Mouse (Mus musculus) hindbrain, embryonic 10.5 days (tissue): Measurements from ENCODE around the gene Recql5. TPM values are rescaled to one million over a fixed set of nuclear protein-coding genes. Genes with fewer than 3 reads are reported as not detected.
"Not testable (repeated sequence)": the region's sequence is repeated elsewhere in the genome, so short reads cannot be mapped to it uniquely, and the experiment has no call there.

ENCODE experiments used
- DNase-seq: peaks from one replicate; pipeline ENCODE4 v3.0.0-alpha.2; 2017; ENCODE audit warnings: low spot score
- H3K27ac ChIP-seq: fragments of 300-500 bp; sonication (generic); 2 replicates; pipeline ENCODE4 v1.5.1; 2016; ENCODE audit warnings: mild to moderate bottlenecking, moderate library complexity
- H3K27me3 ChIP-seq: fragments of 300-500 bp; sonication (generic); 2 replicates; pipeline ENCODE4 v1.6.1; 2016; ENCODE audit warnings: mild to moderate bottlenecking; ENCODE audit not compliant: poor library complexity, insufficient read depth, severe bottlenecking
- H3K36me3 ChIP-seq: fragments of 300-500 bp; sonication (generic); 2 replicates; pipeline ENCODE4 v1.6.1; 2016; ENCODE audit warnings: mild to moderate bottlenecking, moderate library complexity
- H3K4me1 ChIP-seq: fragments of 300-500 bp; sonication (generic); replicated peaks from 2 replicates; pipeline ENCODE4 v1.6.1; 2016; ENCODE audit warnings: mild to moderate bottlenecking
- H3K4me3 ChIP-seq: fragments of 300-500 bp; sonication (generic); 2 replicates; pipeline ENCODE4 v1.5.1; 2016; ENCODE audit warnings: mild to moderate bottlenecking, moderate library complexity
- H3K9me3 ChIP-seq: fragments of 300-500 bp; sonication (generic); 2 replicates; pipeline ENCODE4 v1.6.1; 2016; ENCODE audit warnings: mild to moderate bottlenecking, moderate library complexity
- WGBS: fragments of 180-500 bp; shearing (Covaris S2); methylation state at CpG from one replicate; pipeline ENCODE4 v1.1.7; 2016; 5-methylcytosine and 5-hydroxymethylcytosine counted together
- polyA plus RNA-seq: library from polyadenylated mRNA; unstranded; fragments of >200 nt; fragmentation: Nextera tagmentation; extraction: Ambion mirVana; gene quantifications from 2 replicates; pipeline ENCODE4 v1.2.1, GENCODE M21; 2016

The Recql5 gene
- polyA plus RNA-seq, 1 experiment from 2014 or later = 27.3 TPM

DNA sequence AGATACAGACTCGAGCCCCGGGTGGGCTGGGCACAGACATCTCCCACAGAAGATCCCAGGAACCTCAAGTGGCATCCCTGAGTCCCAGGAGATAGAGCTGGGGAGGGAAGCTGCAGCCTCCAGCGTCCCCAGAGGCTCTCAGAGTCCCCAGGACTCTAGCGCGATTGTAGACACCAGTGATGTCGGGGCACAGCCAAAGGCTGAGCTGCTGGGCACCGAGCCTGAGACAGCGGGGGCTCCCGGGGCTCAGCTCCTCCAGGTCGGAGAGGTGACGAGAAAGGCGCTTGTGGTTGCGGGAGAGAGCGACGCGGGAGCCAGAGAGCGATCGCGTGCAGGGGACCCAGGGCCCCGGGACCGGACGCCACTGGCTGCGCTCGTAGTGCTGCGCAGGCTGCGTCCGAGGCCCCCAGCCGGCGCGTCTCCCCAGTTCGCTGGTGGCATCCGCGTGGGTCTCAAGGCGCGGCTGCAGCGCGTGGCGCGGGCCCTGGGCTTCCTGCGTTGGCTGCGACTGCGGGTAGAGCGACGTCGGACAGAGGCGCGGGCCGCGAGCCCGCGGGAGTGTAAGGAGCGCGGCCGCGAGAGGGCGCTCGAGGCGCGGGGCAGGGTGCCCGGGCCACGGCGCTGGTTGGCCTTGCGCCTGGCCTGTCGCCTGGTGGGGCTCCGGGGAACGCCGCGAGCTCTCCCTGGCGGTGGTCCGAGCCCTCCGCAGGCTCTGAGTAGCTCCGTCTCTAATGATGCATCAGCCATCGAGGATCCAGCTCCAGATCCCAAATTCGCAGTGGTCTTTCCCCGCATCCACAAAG is 73.9 kb downstream of the Recql5 start:
- peak overlapping the region; percentile 60 for H3K27ac ChIP-seq
- H3K9me3 ChIP-seq = no peaks in the 10 kb centered on the region

DNA sequence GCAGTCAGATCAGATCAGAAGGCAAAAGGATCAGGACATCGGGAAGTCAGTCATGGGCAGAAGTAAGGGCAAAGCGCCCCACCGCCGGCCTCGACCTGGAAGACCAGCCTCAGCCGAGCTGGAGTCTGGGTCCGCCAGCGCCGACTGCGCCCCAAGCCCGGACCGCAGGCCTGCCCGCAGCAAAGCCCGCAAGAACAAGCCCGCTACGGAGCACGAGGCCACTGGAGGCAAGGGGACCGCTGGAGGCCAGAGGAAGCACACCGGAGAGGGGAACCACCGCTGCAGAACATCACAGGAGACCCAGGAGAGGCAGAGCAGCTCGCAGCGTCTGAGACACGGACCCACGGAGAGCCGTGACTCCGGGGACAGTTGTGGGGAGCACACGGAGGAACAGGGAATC is 74.9 kb downstream of the Recql5 start, which contains the start of gene Myo15b:
TSS of gene Myo15b (plus strand) at position 53 of the 400 bp plus-strand sequence.
- Histone ChIP-seq H3K4me3 (peak within 1 kb of the TSS; percentile 50), H3K36me3 (0 out of 2 replicates have a peak, but pooled peaks cover 6% of the 10 kb centered on the region), H3K4me1 (peaks cover 26% of the 10 kb centered on the region), H3K9me3 (no peaks in the 10 kb centered on the region), H3K27me3 (peaks cover 73% of the 10 kb centered on the region), H3K27ac (peak within 1 kb of the TSS; percentile 60)
- 9% methylated on average over 27 of the region's 27 CpGs for WGBS
- peak; percentile 51 for DNase-seq

More for the DNA sequence above, 73.9 kb downstream of the Recql5 start:
- WGBS = 2% methylated on average over 75 of the region's 75 CpGs
- peak overlapping the region; percentile 50 for H3K4me3 ChIP-seq
- H3K27me3 ChIP-seq = peaks cover 73% of the 10 kb centered on the region
- peaks cover 26% of the 10 kb centered on the region for H3K4me1 ChIP-seq
- no peaks in the 10 kb centered on the region for H3K36me3 ChIP-seq
- DNase-seq = peak; percentile 87

DNA sequence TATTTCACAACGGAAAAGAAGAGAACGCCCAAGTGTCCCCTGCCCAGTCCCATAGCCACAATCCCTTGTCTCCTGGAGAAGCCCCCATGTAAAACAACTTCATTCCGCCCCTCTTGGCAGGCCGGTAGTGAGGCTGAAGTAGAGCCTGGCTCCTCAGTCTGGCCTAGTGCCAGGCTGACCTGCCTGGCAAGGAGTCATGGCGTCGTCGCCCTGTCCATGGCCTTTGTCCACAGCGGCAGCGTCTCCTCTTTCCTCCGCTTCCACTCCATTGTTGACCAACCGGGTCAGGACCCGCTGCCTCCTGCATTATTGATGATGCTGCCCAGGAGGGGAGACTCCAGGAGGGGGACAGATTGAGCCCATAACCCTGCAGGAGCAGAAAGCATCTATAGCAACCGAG is 75.3 kb downstream of the Recql5 start:
- Histone ChIP-seq H3K27me3 (peaks cover 73% of the 10 kb centered on the region), H3K4me3 (peak overlapping the region; percentile 50), H3K36me3 (0 out of 2 replicates have a peak, but pooled peaks cover 10% of the 10 kb centered on the region), H3K9me3 (no peaks in the 10 kb centered on the region), H3K4me1 (peaks cover 26% of the 10 kb centered on the region), H3K27ac (peak overlapping the region; percentile 57; the same call in 1 of the 2 replicates)
- DNase-seq = no peak
- 41% methylated on average over 13 of the region's 13 CpGs for WGBS

DNA sequence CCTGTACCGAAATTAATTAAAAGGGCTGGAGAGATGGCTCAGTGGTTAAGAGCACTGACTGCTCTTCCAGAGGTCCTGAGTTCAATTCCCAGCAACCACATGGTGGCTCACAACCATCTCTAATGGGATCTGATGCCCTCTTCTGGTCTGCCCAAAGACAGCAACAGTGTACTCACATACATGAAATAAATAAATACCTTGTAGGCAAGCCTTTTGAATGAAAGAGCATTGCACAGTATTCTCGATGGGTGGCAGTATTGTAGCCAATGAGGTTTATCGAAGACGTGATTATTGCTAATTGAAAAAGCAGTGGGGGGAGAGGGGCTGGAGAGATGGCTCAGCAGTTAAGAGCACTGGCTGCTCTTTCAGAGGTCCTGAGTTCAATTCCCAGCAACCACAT is 76.1 kb downstream of the Recql5 start:
- DNase-seq, H3K27ac ChIP-seq, H3K4me3 ChIP-seq, H3K9me3 ChIP-seq: not testable (repeated sequence)
- peaks cover 68% of the 10 kb centered on the region for H3K27me3 ChIP-seq
- H3K36me3 ChIP-seq = peaks cover 13% of the 10 kb centered on the region; the same call in 1 of the 2 replicates
- WGBS = 92% methylated on average over 4 of the region's 4 CpGs
- H3K4me1 ChIP-seq = peaks cover 26% of the 10 kb centered on the region

DNA sequence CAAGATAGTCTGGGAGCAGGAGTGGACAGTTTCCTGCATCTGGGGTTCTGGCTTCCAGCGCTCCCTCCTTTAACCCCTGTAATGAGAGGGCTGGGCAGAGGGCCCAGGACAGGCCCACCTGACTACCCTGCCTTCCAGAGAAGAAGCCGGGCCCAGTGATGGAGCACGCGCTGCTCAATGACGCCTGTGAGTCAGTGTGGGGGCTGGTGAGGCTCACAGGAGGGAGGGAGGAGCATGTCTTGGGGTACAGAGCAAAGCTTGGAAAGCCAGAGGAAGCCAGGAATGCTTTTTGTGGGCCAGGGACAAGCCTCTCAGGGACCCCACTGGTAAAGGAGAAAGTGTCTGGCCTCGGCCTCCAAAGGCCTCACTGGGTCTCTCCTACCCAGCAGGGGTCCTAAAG is 78.6 kb downstream of the Recql5 start:
- no peak overlapping the region for H3K4me3 ChIP-seq
- peaks cover 28% of the 10 kb centered on the region; the same call in 1 of the 2 replicates for H3K36me3 ChIP-seq
- no peak overlapping the region for H3K27ac ChIP-seq
- peaks cover 21% of the 10 kb centered on the region for H3K4me1 ChIP-seq
- H3K9me3 ChIP-seq = no peaks in the 10 kb centered on the region
- peaks cover 43% of the 10 kb centered on the region for H3K27me3 ChIP-seq
- 77% methylated on average over 6 of the region's 6 CpGs for WGBS
- DNase-seq = no peak

DNA sequence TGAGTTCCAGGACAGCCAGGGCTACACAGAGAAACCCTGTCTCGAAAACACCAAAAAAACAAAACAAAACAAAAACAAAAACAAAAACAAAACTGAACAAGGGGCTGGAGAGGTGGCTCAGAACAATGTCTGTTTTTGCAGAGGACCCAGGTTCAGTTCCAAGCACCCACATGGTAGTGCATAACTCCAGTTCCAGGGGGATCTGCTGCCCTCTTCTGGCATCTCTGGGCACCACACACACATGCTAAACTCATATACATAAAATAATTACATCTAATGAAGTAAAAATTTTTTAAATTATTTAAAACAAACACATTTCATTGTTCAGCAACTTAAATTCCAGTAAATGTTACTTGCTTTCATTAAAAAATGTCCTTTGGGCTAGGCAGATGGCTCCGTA is 87.5 kb downstream of the Recql5 start:
- Histone ChIP-seq H3K4me3 (no peak overlapping the region), H3K36me3 (peaks cover 32% of the 10 kb centered on the region), H3K4me1 (peaks cover 38% of the 10 kb centered on the region), H3K27me3 (no peaks in the 10 kb centered on the region), H3K9me3 (peaks cover 5% of the 10 kb centered on the region; the same call in 1 of the 2 replicates), H3K27ac (no peak overlapping the region)
- 99% methylated on average over 2 of the region's 2 CpGs for WGBS
- no peak for DNase-seq

DNA sequence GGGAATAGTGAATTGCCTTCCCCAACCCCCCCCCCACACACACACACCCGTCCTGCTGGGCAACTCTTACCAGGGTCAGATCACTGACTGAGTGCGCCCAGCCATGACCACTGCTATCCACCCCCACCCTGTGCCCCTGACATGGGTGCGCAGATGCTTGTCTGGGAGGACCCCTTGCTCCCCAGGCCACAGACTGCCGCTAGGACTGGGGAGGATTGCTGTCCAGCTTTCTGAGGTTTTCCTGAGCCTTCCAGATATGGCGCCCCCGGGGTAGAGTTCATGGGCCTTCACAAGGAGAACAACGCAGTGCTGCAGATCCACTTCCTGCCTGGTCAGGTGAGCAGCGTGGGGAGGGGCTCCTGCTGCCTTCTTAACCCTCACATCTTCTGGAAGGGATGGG is 89.0 kb downstream of the Recql5 start:
- Histone ChIP-seq H3K27ac (peak overlapping the region; percentile 62; the same call in 1 of the 2 replicates), H3K4me1 (peaks cover 48% of the 10 kb centered on the region), H3K36me3 (peaks cover 23% of the 10 kb centered on the region), H3K4me3 (no peak overlapping the region), H3K27me3 (0 out of 2 replicates have a peak, but pooled peaks cover 3% of the 10 kb centered on the region), H3K9me3 (peaks cover 5% of the 10 kb centered on the region; the same call in 1 of the 2 replicates)
- DNase-seq = no peak
- 78% methylated on average over 8 of the region's 8 CpGs for WGBS

DNA sequence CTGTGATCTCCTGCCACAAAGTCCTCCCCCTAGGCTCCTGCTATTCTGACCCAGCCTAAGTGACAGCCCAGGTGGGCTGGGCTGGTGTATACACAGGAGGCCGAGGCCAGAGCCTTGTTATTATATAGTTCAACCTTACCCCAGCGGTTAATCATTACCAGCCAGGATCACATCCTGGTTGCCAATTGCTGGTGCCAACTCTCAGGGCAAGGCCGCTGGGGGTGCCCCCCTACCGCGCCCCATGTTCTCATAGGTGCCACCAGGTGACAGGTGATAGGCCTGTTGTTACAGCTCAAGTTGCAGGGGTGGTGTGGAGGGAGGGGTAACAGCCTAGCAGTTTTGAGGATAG is 89.4 kb downstream of the Recql5 start:
- no peak for DNase-seq
- Histone ChIP-seq H3K9me3 (peaks cover 5% of the 10 kb centered on the region; the same call in 1 of the 2 replicates), H3K27me3 (peaks cover 7% of the 10 kb centered on the region; the same call in 1 of the 2 replicates), H3K4me3 (no peak overlapping the region), H3K4me1 (peaks cover 48% of the 10 kb centered on the region), H3K36me3 (peaks cover 23% of the 10 kb centered on the region), H3K27ac (peak overlapping the region; percentile 62; the same call in 1 of the 2 replicates)
- 82% methylated on average over 5 of the region's 5 CpGs for WGBS

DNA sequence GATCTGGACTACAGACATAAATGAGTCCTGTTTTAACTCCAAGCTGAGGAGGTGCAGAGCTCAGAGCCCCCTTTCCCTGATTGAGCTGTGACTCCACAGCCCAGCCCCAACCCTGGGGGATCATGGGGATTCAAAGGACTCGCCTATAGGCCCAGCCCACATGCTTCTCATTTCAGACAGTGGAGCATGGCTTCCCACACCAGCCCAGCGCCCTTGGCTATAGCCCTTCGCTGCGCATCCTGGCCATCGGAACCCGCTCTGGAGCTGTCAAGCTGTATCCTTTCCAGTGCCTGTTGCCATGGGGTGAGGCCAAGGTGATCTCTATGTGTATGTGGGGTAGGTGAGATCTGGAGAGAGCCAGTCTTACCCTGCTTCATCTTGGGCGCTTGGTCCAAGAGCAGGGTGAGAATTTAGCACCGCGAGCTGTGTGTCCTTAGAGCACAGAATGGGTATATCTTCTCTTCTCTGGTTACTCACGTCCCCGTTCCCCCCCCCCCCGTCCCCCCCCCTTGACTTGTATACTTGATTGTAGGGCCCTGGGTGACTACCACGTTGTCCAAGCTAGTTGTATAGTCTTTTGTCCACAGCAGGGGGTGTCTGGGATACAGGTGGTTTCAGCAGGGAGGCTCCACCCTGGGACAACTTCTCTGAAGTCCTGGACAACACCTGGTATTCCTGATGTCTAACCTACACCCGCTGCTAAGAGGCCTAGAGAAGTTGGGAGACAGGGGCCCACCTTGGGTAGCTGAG is 90.0 kb downstream of the Recql5 start:
- Histone ChIP-seq H3K27me3 (peaks cover 8% of the 10 kb centered on the region), H3K36me3 (peaks cover 23% of the 10 kb centered on the region), H3K9me3 (peaks cover 5% of the 10 kb centered on the region; the same call in 1 of the 2 replicates), H3K4me1 (peaks cover 50% of the 10 kb centered on the region), H3K4me3 (no peak overlapping the region), H3K27ac (peak overlapping the region; percentile 79; the same call in 1 of the 2 replicates)
- DNase-seq = no peak
- 80% methylated on average over 12 of the region's 14 CpGs for WGBS

Other genes starting within 250 kb of the Recql5 start
- gene Grb2, start 224.9 kb downstream of the Recql5 start, polyA plus RNA-seq = 92.7 and 119 TPM in 2 replicates
- 42.0 and 47.4 TPM in 2 replicates for gene Tmem94, start 168.0 kb downstream of the Recql5 start, polyA plus RNA-seq
- 19.0 and 21.5 TPM in 2 replicates for gene Caskin2, start 119.8 kb downstream of the Recql5 start, polyA plus RNA-seq
- 38.1 and 41.5 TPM in 2 replicates for gene Tsen54, start 118.8 kb downstream of the Recql5 start, polyA plus RNA-seq
- gene Llgl2, start 109.4 kb downstream of the Recql5 start, polyA plus RNA-seq = 10.4 and 11.9 TPM in 2 replicates
- 0.19 and 0.21 TPM in 2 replicates for gene Myo15b, start 75.1 kb downstream of the Recql5 start, polyA plus RNA-seq
- gene Smim5, start 33.5 kb downstream of the Recql5 start, polyA plus RNA-seq = 1.4 and 4.2 TPM in 2 replicates
- 1.4 and 1.6 TPM in 2 replicates for gene Smim6, start 21.5 kb downstream of the Recql5 start, polyA plus RNA-seq
- gene Sap30bp, start 195 bp downstream of the Recql5 start, polyA plus RNA-seq = 44.7 and 52.5 TPM in 2 replicates
- 0.92 and 0.94 TPM in 2 replicates for gene Itgb4, start 41.2 kb upstream of the Recql5 start, polyA plus RNA-seq
- 184 and 204 TPM in 2 replicates for gene Galk1, start 79.2 kb upstream of the Recql5 start, polyA plus RNA-seq
- 1,623 and 1,834 TPM in 2 replicates for gene H3f3b, start 94.5 kb upstream of the Recql5 start, polyA plus RNA-seq
- gene Unk, start 96.8 kb upstream of the Recql5 start, polyA plus RNA-seq = 47.7 and 51.3 TPM in 2 replicates
- 3.1 and 4.5 TPM in 2 replicates for gene Unc13d, start 144.5 kb upstream of the Recql5 start, polyA plus RNA-seq
- 98.1 and 128 TPM in 2 replicates for gene Wbp2, start 153.5 kb upstream of the Recql5 start, polyA plus RNA-seq
- gene Trim47, start 193.7 kb upstream of the Recql5 start, polyA plus RNA-seq = 3.1 and 4.3 TPM in 2 replicates
- gene Trim65, start 197.7 kb upstream of the Recql5 start, polyA plus RNA-seq = 1.8 and 2.0 TPM in 2 replicates
- 108 and 114 TPM in 2 replicates for gene Mrpl38, start 205.4 kb upstream of the Recql5 start, polyA plus RNA-seq
- gene Fbf1, start 234.7 kb upstream of the Recql5 start, polyA plus RNA-seq = 59.2 and 62.8 TPM in 2 replicates